Mouse (Mus musculus): Measurements from ENCODE around the gene Stx1b.

GRCm38 (mm10) chr7:127815116-127815665, 9.2 kb downstream of the Stx1b start:
- no peak for TF ChIP-seq CTCF (IDR thresholded peaks at IDR 0.05 in 2 of 3, conservative IDR thresholded peaks at IDR 0.05 in 1 of 3; ENCODE audit: control insufficient read depth in 1 of 3, insufficient read depth in 1 of 3, low read depth in 2 of 3, low read length in 3 of 3, poor library complexity in 1 of 3, severe bottlenecking in 1 of 3)
- TF ChIP-seq TAL1 (IDR thresholded peaks at IDR 0.05; ENCODE audit: low read length): no peak
- TF ChIP-seq MXI1 (IDR thresholded peaks at IDR 0.05; ENCODE audit: low read depth, low read length): no peak
- no peak for TF ChIP-seq ZMIZ1 (IDR thresholded peaks at IDR 0.05; ENCODE audit: low read depth, low read length)
- no peak for TF ChIP-seq EP300 (IDR thresholded peaks at IDR 0.05; ENCODE audit: low read depth in 1 of 2, low read length in 2 of 2)
- TF ChIP-seq GATA1 (IDR thresholded peaks at IDR 0.05; ENCODE audit: low read depth, low read length): no peak
- TF ChIP-seq MYB (IDR thresholded peaks at IDR 0.05; ENCODE audit: low read depth, low read length): no peak
- TF ChIP-seq ZC3H11A (IDR thresholded peaks at IDR 0.05; ENCODE audit: low read depth, low read length): no peak

Data from MEL (cell line).